Mouse (Mus musculus) embryo, embryonic 10.5 days (tissue): ENCODE measurements around the gene Alox15.
"Not testable (repeated sequence)": the region's sequence is repeated elsewhere in the genome, so short reads cannot be mapped to it uniquely, and the experiment has no call there.

Experiments
- DNase-seq: peaks from one replicate; pipeline ENCODE4 v3.0.0-alpha.2; 2015; ENCODE audit warnings: low spot score

Alox15 gene

DNA sequence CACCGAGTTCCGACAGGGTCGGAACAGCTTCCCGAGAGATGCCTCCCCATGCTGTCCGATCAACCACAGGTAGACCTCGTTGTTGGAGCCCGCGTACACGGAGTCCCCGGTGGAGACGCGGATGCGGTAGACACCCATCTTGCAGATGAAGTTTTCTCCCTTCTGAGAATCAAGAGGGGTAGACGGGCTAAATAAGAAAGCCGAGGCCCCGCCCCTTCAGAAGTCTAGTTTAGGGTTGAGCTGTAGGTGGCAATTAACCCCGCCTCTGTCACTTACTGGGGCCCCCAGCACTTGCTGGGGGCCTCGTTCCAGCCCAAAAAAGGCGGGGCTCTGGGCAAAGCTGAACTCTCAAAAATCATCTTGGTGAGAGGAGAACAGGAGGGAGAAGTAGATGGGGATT lies at the start of gene Alox15:
TSS of gene Alox15 (minus strand) at position 164 of the 400 bp plus-strand sequence.
- DNase-seq, result peak; percentile 26

DNA sequence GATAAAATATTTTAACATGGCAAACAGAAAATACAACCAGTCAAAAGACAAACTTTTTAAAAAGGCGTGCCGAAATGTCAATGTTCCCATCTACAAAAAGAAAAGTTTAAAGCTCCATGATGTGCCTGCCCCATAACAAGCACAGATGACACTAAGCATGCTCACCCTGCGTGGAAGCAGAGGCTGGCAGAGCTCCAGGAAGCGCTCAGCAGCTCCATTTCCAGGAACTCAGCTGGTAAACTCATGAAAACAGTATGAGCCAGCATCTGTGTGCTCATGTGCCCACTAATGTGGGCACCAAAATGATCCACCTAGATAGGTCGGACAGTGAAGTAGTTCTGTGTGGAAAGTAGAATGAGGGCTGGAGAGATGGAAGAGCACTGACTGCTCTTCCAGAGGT lies 37.6 kb upstream of the Alox15 start:
- no peak for DNase-seq

DNA sequence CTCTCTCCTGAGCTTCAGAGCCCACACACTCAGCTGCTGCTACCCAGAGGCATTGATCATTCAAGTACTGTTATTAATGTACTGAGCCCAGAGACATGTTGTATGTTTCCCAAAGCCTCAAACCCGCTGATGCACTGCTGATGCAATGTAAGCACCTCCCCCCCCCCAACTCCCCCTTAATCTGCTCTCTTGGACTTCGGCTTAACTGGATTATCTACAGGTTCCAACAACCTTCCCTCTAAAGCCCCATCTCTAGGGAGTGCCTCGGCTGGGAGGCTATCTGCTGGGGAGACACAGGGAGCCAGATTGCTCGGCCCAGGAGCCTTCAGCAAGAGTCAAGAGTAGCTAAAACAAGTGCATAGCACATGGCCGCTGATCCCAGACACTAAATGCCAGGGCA lies 35.6 kb upstream of the Alox15 start:
- no peak for DNase-seq

DNA sequence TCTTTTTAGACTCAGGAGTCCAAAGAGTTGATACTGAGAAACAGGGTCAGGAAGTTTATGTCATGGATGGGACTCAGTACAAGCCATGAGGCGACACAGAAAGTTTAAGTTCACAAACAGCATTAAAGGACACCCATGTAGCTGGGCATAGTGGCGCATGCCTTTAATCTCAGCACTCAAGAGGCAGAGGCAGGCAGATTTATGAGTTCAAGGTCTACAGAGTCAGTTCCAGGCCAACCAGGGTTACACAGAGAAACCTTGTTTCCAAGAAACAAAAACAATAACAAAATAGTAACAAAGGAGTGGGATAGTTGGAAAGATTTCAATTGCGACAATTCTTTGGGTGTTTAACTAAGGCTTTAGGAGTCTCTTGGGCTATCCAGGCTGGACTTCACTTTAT lies 32.3 kb upstream of the Alox15 start:
- peak; percentile 7 for DNase-seq

DNA sequence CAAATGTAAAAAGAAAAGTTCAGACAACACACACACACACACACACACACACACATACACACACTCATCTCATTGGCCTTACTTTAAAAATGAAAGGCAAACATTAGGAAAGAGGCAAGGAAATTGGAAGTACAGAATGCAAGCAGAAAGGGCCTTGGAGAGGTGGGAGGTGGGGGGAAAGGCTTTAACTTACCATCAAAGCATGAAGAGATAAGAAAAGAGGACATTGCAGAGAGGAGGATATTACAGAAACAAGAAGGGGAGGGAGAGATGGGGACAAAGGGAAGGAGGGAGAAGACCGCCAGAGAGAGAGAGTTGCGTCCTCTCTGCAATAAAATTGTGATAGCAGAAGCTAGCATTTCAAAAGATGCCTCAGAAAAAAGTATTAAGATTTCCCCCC lies 29.5 kb upstream of the Alox15 start:
- DNase-seq, result no peak

DNA sequence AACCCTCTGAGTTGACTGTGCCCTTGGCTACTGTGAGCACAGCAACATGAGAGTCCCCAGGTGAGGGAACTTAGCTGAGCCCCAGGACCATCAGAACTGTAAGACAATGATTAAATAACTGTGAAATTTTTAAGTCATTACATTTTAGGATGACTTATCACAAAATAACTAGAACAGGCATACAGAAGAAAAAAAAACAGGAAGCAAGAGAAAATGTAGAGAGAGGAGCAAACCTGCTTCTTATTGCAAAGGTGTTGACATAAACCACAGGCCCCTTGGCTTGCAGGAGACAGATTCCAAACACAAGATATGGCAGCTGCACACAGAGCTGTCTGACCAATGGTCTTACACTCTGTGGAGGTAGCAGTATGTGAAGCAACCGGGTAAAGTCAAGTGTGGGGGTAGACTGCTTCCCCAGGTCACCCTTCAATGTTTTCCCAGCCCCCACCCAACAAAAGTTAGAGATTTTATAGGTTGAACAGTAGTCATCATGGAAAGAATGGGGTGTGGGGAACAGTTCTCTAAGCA lies 28.7 kb upstream of the Alox15 start:
- DNase-seq, result no peak

DNA sequence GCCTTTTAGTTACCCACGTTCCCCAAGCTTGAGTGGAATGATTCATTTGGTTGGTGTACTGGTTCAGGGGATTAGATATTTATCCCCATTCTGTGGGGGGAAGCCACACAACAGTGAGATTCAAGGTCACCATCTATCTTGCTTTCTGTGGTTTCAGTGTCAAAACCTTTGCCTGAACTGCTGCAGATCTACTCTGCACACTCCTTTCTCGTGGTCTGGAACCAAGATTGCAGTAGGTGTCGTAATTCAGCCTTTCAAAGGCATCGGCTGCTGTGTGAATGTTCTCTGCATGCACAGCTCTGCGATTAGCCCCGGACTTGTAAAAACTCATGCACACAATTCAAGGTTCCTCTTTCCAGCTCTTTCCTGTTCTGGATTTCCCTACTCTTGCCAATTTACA lies 24.2 kb upstream of the Alox15 start:
- no peak for DNase-seq

DNA sequence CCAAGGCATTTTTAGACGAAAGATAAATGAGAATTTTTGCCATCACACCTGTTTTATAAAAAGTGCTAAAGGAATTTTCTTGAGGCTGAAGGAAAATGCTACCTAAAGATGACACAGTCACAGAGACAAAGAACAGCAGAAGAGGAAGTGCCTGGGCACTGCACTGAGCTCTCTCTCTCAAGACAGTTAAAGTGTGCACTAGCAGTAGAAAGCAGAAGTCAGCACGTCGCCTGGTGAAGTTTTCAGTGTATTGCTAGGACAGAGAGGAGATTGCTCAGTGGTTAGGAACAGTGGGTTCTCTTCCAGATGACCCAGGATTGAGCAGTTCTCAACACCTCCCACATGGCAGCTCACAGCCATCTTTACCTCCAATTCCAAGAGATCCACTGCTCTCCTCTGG lies 22.5 kb upstream of the Alox15 start:
- DNase-seq, result no peak

DNA sequence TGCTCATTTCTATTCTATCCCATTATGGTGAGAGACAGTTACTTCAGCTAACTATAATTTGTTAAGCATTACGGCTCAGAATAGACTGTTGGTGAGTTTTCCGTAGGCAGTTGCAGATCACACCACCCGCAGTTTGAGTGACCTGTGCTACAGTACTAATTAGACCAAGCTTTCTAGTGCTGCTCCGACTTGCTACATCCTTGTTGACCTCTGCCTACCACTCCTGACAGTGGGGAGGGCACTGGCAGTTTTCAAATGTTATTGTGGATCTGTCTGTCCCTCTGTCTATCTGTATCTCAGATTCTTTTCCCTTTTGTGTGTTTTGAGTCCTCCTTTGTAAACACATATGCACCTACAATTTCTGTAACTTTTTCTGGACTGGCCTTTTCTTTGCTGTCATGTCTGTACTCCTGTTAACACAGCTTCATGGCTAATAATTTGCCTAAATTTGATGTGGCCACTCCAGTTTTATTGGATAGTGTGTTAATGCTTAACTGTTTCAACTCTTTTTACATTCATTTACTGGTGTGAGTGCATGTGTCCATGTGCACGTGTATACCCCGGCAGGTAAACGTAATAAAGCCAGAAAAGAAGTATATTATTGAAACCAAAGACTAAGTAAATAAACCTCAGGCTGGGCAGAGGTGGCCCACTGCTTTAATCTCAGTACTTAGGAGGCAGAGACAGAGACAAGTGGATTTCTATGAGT lies 21.2 kb upstream of the Alox15 start:
- no peak for DNase-seq

DNA sequence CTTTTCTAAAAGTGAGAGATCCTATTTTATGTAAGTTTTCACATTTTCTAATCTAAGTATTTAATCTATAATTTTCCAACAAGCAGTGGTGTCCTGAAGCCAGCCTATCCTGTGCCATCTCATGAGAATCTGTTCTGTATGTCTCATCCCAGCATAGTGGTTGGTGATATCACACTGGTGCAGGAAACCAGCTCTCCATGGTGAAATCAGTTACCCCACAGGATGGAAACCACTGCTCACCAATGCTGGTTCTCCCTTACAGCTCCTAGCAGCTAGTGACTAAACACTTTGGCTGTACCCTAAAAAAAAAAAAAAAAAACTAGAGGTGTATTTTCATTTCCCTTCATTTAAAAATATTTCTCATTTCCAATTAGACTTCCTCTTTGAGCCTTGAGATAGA lies 20.6 kb upstream of the Alox15 start:
- no peak for DNase-seq

DNA sequence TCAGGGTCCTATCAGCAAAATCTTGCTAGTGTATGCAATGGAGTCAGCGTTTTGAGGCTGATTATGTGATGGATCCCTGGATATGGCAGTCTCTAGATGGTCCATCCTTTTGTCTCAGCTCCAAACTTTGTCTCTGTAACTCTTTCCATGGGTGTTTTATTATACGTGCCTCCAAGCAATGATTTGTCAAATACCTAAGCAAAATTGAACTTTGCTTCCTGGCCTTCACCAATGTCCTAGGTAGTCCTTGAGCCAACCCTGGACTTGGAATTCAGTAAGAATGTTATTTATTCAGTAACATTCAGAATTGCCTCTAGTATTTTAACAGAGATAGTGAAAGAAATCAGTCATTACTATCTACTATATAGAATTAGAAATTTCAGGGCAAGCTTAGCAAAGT lies 16.8 kb upstream of the Alox15 start:
- DNase-seq, result not testable (repeated sequence)

DNA sequence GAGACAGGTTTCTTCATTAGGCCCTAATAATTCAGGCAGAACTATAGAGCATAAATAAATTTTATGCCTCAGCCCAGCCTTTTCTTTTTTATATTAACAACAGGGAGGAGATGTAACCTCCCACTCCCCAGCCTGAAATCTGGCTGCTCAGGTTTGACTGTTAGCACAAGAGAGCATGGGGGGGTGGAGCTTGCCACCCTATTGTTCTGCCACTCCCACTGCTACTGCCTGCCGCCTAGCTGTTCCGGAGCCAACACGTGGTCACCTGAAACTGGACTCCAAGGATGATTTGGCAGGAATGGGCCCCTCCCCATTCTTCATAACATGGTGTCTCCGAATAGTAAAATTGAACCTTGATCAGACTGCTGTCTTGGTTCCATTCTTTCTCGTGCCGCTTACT lies 15.9 kb upstream of the Alox15 start:
- not testable (repeated sequence) for DNase-seq

DNA sequence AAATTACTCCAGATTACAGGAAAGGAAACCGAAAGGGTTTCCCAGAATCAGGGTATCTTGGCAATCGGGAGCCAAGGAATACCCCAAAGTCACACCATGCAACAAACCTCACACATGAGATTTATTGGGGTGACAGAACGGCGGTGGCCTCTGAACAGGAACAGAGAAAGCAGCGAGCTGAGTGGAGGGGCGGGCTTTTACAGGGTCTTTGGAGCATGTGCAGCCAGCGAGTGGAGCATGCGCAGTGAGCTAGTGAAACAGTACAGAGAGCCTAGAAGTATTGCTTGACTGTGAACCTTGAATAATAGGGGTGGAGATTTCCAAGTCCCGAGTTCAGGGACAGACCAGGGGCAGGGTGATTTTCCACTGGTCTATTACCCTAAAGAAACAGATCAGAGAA lies 3.2 kb downstream of the Alox15 start:
- DNase-seq, result no peak

DNA sequence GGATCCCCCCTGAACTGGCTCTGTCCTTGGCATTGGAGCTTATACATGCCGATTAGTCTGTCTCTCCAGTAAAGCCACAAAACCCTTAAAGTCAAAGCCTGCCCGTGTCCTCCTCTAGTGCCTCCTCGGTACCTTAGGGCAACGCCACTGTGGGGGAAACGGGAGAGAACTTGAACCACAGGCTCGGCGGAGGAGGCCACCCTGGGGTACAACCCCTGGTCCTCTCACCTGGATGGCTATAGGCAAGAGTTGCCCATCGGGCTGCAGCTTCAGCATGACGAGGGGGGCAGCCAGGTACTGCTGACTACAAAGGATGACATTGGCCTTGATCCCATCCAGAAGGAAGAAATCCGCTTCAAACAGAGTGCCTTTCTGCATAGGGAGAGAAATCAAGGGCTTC lies 4.0 kb downstream of the Alox15 start:
- no peak for DNase-seq

DNA sequence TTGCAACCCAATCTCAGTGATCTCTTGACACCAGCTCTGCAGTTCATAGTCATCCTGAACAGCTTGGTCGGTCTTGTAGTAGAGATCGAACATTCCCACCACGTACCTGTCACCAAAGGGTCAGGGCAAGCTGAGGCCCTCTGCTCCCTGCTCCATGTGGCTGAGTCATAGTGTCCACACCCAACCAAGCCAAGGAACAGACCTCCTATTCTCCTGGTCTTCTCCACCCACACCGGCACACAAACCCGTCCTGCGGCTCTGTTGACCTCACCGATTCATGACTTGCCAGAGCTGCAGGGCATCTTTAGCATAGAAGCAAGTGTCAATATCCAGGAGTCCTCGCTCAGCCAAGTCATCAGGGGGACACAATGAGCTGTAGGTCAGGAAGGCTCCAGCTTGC lies 6.3 kb downstream of the Alox15 start:
- DNase-seq, result no peak

DNA sequence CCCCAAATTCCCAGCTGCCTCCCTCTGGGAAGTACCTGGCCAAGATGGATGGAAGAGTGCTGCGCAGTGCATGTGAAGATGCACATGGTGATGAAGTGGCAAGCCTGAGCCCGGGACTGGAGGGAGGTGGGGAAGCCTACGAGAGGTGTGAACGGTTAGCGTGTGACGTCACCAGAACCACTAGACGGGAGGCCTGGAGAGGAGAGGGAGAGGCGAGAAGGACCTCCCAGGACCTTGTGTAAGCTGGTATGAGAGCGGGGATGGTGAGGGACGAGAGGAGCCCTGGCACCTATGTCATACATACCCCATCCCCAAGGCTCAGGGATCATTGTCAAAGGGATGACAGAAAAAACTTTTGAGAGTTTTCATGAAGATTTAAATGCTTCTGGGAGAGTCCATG lies 6.8 kb downstream of the Alox15 start:
- DNase-seq, result no peak

DNA sequence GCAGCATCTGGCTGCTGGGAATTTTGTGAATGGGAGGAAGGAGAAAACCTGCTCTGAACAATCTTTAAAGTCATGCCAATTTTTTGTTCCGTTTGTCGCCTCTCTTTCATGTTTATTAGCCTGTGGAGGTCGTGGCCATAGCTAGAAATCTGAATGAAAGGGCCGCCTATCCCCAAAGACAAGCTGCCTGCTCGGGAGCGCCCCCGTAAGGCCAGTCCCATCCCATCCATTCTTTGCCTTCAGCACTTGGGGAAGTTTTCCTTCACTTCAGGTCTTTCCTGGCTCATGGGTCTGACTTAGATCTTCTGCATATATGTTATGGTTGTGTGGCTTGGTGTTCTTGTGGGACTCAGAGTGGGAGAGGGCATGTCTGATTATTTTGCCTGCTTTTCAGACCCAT lies 12.3 kb downstream of the Alox15 start:
- DNase-seq, result no peak

DNA sequence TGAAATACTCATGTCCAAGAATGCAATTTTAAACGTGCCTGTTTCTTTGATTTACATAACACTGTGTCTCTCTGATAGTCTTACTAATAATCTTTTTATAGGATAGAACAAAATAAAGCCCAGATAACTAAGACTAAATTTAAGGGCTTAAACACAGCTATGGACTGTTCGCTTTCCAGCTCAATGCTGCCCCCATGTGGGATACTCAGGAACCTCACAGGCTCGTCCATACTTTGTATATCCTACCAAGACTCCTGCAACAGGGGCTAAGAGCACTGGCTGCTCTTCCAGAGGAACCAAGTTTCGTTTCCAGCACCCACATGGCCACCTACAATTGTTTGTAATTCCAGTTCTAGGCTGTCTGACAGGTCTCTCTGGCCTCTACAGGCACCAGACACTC lies 17.4 kb downstream of the Alox15 start:
- peak; percentile 69 for DNase-seq

DNA sequence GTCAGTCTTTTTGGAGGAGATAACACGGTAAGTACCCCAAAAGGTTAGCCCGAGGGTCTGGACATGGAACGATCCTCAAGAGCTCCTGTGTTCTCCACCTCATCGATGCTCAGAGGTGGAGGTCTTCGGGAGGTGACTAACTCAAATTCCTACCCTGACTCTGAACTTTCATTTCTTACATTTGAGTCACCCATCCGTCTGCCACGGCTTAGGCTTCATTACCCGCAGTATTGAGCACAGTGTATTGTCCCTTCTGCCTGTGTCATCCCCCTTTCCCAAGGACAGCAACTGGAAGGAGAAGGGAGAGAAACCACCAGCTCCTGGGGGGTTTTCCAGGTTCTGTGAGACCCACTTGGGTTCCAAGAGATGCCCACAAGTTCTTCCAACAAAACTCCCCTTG lies 27.1 kb downstream of the Alox15 start:
- DNase-seq, result no peak

DNA sequence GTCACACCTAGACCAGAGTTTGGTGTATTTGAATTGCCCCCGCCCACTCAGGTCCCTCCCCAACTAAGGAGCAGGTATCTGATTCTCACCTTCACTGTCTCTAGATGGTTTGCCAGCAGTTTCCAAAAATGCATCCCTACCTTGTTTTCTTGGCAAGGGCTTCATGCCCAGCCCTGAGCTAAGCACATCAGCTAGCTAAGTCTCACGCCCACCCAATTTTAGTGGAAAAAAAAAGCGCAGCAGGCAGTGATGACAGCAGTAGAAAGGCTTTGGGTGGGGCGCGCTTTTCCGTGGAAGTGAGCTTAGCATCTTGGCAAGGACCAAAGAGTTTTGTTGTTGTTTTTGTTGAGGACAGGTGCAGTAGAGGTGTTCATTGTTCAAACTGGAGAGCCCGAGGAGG lies 29.3 kb downstream of the Alox15 start, which contains the start of gene Alox12e:
TSS of gene Alox12e (minus strand) at position 101 of the 400 bp plus-strand sequence.
- no peak for DNase-seq

DNA sequence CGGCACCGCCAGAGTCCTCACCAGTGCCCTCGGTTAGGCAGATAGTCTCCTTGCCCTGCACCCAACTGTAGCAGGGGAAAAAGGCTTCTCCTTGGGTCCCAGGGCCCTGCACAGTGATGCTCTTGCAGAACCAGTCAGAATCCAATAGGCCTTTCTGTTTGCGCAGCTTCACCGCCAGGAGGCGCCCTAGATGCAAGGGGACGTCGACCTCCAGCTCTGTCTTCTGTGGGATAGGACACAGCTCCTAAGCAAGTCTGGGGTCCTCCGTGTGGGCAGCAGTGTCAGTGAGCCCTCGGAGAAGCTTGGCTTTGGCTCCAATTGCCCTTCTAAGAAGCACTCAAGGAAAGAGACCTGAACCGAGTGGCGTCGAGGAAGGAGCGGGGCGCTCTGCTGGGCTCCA lies 30.2 kb downstream of the Alox15 start:
- DNase-seq, result peak; percentile 75

DNA sequence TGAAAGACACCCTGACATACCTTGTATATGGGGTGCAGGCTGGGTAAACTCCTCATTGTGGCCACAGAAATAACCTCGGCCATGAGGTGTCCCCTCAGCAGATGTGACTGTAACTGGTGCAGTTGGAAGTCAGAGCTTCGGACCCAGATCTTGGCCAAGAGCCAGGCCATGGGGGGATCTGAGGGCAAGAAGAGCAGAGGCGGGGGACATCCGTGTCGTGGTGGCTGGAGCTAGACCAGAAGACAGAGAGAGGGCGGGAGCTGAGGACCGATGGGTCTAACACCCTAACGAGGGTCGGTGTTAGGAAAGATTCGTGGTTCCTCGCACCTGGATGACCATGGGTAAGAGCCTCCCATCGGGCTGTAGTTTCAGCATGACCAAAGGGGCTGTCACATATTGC lies 32.2 kb downstream of the Alox15 start:
- no peak for DNase-seq

DNA sequence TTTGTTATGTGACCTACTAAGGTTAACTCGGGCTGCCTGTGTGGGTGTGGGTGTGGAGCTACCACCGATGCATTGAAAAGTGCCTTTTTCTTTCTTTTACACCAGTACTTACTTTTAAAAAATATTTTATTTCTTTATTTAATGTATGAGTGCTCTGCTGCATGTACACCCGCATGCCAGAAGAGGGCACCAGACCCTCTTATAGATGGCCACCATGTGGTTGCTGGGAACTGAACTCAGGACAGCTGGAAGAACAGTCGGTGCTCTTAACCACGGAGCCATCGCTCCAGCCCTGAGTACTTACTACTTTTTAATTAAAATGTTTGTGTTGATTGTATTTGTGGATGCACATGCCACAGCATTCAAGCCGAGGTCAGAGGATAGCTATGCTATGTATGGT lies 38.0 kb downstream of the Alox15 start:
- peak; percentile 53 for DNase-seq

DNA sequence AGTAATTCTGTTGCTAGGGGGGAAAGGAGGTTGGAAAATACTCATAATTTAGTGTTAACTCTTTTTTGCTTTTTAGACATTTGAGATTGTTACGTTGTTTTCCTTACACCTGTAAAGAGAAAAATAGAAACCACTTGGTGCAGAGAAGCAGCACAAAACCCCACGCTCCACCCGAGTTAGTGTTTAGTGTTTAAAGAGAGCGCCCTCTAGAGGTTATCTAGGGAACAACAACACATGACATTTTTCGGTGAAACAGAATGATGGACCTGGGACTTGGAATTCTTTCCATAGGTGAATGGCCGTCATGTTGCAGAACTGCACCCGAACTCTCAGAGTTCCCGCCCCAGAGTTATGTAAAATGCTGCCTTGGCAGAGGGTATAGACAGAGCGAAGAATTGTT lies 42.5 kb downstream of the Alox15 start:
- peak; percentile 79 for DNase-seq
